Mouse (Mus musculus): ENCODE measurements around the gene Ankrd53. TPM values are rescaled to one million over a fixed set of nuclear protein-coding genes. Genes with fewer than 3 reads are reported as not detected.
"Not testable (repeated sequence)": the region's sequence is repeated elsewhere in the genome, so short reads cannot be mapped to it uniquely, and the experiment has no call there.

The Ankrd53 gene
- total RNA-seq, 1 experiment from 2014 or later, result not detected

DNA sequence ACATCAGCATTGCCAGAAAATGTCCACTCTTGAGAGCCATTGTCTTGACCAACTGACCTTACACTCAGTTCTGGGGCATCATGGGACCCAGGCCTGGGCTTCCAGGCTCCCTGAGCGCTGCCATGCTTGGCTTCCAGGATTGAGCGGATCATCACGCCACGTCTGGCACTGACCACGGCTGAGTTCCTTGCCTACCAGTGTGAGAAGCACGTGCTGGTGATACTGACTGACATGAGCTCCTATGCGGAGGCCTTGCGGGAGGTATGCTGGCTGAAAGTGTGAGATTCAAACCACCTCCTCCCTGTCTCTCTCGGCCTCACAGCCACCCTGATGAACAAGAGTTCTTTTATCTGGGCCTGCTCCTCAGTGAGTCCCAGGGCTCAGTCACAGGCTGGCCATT, 6.4 kb upstream of the Ankrd53 start:
- no peak for ATAC-seq (replicated peaks; ENCODE audit: low read depth, poor library complexity, severe bottlenecking)

GRCm38 (mm10) chr6:83762880-83763431, 512 bp downstream of the Ankrd53 start:
- ATAC-seq (replicated peaks; ENCODE audit: low read depth, poor library complexity, severe bottlenecking), result peak; percentile 67

- ATAC-seq (replicated peaks; ENCODE audit: low read depth, poor library complexity, severe bottlenecking), result no peak
Measured at GRCm38 (mm10) chr6:83766982-83767381, 4.5 kb downstream of the Ankrd53 start.

DNA sequence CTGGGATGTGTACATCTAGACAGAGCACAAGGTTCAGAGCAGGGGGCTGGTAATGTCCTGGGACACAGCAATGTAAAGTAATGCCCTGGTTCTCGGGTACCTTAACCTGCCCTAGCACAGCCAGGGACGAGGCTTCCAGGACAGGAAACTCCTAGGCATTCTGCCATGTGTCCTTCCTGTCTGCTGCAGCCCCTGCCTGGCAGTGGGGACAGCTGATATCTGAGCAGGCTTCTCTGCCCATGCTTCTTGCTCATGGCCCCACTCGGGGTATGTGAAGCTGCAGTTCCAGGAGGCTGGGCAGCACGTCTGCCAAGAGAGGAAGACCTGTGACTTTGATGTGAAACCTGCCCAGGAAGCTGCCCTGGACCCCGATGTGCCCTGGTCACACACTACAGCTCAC, 6.0 kb downstream of the Ankrd53 start:
- ATAC-seq (replicated peaks; ENCODE audit: low read depth, poor library complexity, severe bottlenecking), result no peak

DNA sequence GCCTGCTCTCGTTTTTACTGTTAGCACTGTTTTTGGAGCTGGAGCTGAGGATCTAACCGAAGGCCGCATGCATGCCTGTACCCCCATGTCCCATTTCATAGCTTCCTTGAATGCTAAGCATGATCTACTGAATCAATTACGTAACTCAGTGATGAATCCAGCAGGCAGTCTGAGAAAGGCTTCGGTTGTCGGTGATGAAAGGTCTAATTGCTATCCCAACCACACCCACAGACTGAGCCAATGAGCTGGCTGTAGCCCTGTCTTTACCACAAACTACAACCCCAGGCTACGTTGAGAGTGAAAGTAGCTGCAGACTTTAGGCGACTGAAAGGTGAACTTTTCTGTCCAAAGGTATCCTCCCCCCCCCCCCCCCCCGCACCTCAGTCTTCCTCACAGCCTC, 11.7 kb downstream of the Ankrd53 start:
- ATAC-seq (replicated peaks; ENCODE audit: low read depth, poor library complexity, severe bottlenecking), result no peak

DNA sequence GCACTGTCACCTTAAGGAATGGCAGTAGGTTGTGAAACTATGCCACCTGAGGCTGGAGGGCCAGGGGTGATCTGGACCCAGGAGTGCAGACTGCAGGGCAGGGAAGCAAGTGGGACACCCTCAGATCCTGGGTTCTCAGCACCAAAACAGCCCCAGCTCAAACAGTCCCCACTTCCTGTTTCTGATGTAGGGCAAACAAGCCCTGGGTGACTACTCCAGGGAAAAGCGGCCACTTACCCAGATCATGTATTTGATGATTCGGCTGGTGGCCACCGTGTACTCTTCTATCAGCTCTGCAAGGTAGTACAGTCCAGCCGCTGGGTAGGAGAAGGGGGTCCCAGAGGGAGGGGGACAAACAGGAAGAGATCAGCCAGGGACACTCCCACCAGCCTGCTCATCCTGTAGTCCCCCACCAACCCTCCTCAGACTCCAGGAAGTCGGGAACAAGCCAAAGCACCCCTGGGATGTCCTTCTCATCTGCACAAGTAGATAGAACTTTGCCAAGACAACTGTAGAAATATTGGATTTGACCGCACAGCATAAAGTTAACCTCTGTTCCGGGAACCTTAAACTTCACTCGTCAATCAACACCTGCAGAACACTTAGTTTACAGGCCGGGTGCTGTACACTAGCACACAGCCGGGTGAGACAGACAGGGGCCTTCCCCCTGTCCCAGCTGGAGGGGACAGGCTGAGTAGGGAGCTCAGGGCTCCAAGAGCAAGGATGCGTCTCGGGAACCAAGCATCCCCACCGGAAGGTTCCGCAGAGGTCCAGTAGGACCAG, 12.5 kb downstream of the Ankrd53 start:
- ATAC-seq (replicated peaks; ENCODE audit: low read depth, poor library complexity, severe bottlenecking), result peak; percentile 19

GRCm38 (mm10) chr6:83775638-83776293, 13.3 kb downstream of the Ankrd53 start, which contains the start of gene Tex261:
Tex261 (minus strand) TSS chr6:83775813.
- peak; percentile 79 for ATAC-seq (replicated peaks; ENCODE audit: low read depth, poor library complexity, severe bottlenecking)

DNA sequence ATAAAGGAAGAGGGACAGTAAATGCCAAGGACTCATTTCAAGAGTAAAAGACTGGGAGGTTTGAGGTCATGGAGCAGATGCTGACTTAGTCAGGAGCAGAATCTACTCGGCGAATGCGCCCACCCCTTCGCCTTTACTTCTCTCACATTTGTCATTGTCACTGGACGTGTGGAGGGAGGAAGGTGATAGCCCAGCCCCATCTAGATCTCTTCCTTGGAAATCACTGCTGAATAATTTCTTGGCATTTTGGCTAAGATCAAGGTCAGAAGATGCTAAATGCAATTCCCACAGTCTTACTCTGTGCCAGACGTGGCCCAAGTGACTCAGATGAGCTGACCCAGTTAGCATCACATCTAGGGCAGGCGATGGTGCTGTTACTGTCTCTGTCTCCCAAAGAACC, 15.9 kb downstream of the Ankrd53 start:
- ATAC-seq (replicated peaks; ENCODE audit: low read depth, poor library complexity, severe bottlenecking), result no peak

- peak; percentile 51 for ATAC-seq (replicated peaks; ENCODE audit: low read depth, poor library complexity, severe bottlenecking)
Measured at GRCm38 (mm10) chr6:83779026-83779425, 16.6 kb downstream of the Ankrd53 start.

DNA sequence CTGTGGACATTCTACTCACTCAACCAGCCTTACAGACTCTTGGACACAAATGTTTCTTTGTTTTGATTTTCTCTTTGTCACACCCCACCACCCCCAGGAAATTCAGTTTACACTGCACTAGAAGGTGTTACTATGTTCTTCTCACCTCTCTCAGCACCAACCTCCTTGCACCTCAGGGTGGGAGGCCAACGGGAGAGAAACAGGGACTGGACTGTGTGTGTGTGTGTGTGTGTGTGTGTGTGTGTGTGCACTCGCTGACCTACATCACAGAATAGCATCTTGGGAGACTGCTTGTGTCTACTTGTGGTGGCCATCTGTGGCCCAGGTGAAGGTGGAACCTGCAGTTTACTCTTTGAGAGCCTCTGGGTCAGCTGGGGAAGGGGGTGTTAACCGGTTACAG, 24.0 kb downstream of the Ankrd53 start:
- no peak for ATAC-seq (replicated peaks; ENCODE audit: low read depth, poor library complexity, severe bottlenecking)

GRCm38 (mm10) chr6:83788554-83788953, 26.1 kb downstream of the Ankrd53 start:
- ATAC-seq (replicated peaks; ENCODE audit: low read depth, poor library complexity, severe bottlenecking), result no peak

DNA sequence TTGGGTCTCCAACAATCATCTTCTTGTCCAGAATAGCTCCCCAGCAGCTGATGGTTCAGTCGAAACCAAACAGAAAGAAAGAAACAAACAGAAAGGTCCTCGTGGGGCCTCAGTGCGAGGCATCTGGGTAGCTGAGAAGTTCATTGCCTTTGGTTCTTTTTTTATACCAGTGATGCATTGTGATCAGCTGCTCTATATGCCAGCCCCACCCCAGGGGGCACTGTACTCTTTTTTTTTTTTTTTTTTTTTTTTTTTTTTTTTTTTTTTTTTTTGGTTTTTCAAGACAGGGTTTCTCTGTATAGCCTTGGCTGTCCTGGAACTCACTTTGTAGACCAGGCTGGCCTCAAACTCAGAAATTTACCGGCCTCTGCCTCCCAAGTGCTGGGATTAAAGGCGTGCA, 28.1 kb downstream of the Ankrd53 start:
- not testable (repeated sequence) for ATAC-seq (replicated peaks; ENCODE audit: low read depth, poor library complexity, severe bottlenecking)

- ATAC-seq (replicated peaks; ENCODE audit: low read depth, poor library complexity, severe bottlenecking), result peak; percentile 17
Measured at GRCm38 (mm10) chr6:83791251-83791890, 28.9 kb downstream of the Ankrd53 start.

DNA sequence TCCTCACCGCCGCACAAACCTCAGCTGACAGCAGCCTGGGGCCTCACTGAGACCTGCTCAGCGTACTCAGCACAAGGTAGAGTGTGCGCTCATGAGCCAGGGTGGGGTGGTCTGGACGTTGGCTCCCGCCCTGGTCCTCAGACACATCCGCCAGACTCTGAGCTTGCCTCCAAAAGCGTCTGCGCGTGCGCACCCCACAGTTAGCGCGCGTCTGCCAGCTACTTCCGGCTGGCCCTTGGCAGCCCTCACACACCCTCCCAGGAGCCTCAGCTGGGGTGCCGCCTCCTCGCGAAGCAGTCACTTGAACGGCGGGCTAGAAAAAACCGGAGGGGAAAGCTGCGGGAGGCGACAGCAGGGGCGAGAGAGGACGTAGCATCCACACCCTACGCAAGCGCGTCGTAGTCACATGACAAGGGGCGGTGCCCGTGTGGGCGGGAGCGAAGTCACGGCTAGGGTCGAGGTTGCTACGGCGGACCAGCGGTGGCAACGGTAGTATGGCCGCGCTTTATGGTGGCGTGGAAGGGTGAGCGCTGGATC, 32.4 kb downstream of the Ankrd53 start, which contains the start of gene Nagk:
Gene Nagk (plus strand): TSS at position 223 of the 537 bp plus-strand sequence.
- ATAC-seq (replicated peaks; ENCODE audit: low read depth, poor library complexity, severe bottlenecking), result peak; percentile 85

GRCm38 (mm10) chr6:83795492-83795900, 33.1 kb downstream of the Ankrd53 start:
- peak; percentile 7; the same call in 1 of the 2 replicates for ATAC-seq (replicated peaks; ENCODE audit: low read depth, poor library complexity, severe bottlenecking)

- no peak for ATAC-seq (replicated peaks; ENCODE audit: low read depth, poor library complexity, severe bottlenecking)
Measured at GRCm38 (mm10) chr6:83796686-83797085, 34.2 kb downstream of the Ankrd53 start.

DNA sequence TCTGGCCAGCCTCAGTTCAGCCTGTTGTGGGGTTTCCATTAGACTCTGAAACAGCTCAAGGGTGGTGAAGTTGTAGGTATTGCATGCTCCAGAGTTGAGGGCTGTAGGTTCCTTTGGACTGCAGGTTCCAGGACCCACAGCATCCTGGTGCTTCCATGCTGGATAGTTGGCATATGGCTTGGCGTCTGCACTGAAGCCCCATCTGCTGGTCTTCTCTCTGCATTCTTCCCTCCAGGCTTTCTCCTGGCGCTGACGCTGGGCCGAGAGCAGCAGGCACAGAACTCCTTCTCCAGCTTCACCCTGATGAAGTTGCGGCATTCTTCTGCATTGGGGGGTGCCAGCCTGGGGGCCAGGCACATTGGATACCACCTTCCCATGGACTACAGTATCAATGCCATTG, 39.6 kb downstream of the Ankrd53 start:
- ATAC-seq (replicated peaks; ENCODE audit: low read depth, poor library complexity, severe bottlenecking), result no peak

DNA sequence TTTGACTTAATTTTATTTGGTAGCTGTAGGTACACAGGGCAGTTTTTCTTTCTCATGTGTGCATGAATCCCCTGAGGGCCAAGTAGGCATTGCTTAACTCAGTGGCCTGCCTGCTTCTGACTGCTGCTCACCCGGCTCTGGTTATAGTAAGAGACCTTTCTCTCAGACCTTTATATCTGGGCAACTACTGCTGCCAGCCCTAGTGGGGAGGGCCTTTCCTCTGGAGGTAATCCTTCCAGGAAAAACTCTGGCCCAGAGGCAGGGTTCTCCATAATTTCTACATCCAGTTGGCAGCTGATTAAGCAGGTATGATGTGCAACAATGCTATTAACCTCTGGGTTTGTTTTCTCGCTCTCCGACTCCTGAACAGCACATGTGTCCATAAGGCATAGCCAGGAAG, 40.4 kb downstream of the Ankrd53 start:
- no peak for ATAC-seq (replicated peaks; ENCODE audit: low read depth, poor library complexity, severe bottlenecking)

GRCm38 (mm10) chr6:83815801-83816200, 53.4 kb downstream of the Ankrd53 start:
- no peak for ATAC-seq (replicated peaks; ENCODE audit: low read depth, poor library complexity, severe bottlenecking)
